Mouse (Mus musculus) cerebral cortex, adult 2 months (tissue): Measurements from ENCODE around the gene Lrrk1.

Experiments
- WGBS: fragments of 180-500 bp; shearing (Covaris S2); methylation state at CpG from one replicate; pipeline ENCODE4 v1.1.7; 2018; 5-methylcytosine and 5-hydroxymethylcytosine counted together

Gene Lrrk1

DNA sequence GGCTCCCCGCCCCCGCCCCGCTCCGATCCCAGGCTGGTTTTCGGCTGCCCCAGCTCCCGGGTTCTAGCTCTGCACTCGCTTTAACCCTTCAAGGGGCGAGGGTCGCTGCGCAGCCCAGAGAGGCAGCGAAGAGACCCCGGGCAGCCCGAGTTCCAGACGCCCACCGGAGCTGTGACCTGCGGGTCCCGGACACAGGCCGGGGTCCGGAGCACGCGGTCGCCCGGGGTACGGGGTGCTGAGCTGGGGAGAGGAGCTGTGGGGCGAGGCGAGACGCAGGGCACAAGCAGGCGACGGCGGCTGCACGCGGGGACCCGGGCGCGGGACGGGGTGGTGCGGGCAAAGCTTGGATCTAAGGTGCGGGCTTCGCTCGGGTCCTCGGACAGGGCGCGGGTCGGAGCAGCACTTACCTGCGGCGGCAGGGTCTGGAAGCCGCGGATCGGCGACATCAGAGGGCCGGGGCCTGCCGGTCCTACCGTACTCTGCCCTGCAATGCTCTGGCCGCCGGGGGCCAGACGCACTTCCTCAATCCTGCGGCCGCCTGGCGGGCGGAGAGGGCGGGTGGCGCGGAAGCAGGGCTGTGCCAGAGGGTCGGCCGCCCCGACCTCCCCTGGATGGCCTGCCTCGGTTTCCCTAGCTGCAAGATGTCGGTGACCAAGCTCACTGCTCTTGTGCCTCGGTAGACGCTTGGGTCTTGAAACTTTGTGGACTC, at the start of gene Lrrk1:
Gene Lrrk1 (minus strand): TSS at position 538 of the 709 bp plus-strand sequence.
- under 1% methylated on average over 70 of the region's 70 CpGs for WGBS

GRCm38 (mm10) chr7:66434453-66434935, 46.3 kb upstream of the Lrrk1 start:
- 37% methylated on average over 10 of the region's 10 CpGs for WGBS

DNA sequence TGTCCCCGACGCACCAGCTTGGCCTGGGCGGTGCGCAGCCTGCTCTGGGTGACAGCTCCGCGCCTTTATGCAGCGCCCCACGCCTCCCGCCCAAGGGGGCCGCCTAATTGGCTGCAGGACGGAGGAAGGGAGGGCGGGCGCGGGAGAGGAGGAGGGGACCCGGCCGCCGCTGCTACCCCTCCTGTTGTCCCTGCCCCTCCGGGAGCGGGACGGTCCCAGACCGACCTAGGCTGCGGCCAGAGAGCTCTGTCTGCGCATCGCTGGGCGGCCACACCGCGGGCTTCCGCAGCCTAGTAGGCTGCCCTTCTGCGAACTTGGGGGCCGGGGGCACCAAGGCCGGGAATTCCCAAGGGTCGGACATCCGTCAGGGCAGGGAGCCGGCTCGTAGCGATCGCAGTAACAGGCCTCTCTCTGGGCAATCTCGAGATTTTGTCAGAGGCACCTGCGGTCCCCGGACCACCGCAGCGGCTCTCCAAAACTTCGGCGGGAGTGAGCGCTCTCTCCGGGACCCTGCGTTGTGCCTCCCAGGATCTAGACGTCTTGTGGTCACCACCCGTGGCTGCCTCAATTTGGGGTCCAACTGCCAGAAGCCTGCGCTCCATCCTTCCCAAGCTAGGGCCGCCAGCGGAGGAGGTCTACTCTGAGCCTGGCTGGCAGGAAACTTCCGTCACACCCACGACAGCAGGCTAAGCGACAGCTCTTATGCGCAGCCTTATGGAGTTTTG, 39.4 kb upstream of the Lrrk1 start, which contains the start of gene Aldh1a3:
Gene Aldh1a3 (minus strand): TSS at position 81 of the 725 bp plus-strand sequence.
- under 1% methylated on average over 53 of the region's 56 CpGs for whole genome bisulfite sequencing

- WGBS, result 3% methylated on average over 23 of the region's 23 CpGs
These were observed 38.9 kb upstream of the Lrrk1 start for GRCm38 (mm10) chr7:66427053-66427436.

GRCm38 (mm10) chr7:66421903-66422302, 33.8 kb upstream of the Lrrk1 start:
- WGBS, result 82% methylated on average over 8 of the region's 8 CpGs

DNA sequence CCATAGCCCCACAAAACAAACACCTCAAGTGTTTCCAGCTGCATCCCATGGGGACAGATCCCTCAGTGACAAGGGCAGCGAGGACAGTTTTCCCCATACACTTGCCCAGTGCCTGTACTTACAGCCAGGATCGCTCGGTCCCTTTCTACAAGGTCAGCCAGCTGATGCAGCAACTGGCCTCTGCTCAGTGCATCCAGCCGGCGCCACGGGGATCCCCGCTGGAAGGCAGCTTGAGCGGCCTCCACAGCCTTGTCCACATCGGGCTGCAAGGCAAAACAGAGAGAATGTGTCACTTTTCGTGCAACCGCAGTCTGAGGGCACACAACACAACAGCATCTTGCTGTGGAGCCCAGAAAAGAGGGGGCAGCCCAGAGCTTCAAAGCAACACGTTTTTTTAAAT, 30.8 kb upstream of the Lrrk1 start:
- WGBS, result 66% methylated on average over 12 of the region's 12 CpGs

DNA sequence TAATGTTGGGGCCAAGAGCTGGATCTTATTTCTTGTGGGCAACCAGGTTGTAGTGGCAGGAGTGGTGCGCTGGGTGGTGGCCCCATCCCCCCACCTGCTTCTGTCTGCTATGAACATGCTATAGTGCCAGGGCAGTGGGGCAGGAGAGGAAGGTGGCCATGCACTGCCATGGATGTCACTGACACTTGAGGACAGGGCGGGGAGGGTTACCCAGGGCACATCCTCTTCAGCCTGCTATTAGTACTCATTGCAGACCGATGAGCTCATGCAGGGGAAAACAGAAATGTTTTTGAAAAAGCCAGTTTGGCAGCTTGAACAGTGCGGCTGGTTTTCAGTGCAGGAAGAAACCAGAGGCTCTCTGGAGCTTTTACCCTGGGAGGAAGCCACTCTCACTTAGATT, 28.7 kb upstream of the Lrrk1 start:
- 76% methylated on average over 4 of the region's 4 CpGs for WGBS

DNA sequence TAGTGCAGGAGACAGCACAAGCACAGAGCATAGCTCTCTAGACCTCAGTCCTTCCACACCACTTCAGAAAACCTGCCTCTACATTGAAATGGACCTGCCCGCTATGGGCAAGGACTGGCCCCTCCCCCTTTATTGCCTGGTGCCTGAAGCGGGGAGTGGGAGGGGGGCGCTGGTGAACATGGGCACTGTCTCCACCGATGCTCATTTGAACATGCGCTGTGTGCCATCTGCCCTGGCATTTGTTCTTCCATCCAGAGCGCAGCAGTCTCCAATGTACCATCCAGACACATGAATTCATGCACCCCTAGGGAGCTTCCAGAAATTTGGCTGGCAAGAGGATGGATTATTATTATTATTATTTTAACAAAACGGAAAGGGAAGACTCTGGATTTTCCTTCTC, 24.9 kb upstream of the Lrrk1 start:
- WGBS, result 68% methylated on average over 7 of the region's 7 CpGs

DNA sequence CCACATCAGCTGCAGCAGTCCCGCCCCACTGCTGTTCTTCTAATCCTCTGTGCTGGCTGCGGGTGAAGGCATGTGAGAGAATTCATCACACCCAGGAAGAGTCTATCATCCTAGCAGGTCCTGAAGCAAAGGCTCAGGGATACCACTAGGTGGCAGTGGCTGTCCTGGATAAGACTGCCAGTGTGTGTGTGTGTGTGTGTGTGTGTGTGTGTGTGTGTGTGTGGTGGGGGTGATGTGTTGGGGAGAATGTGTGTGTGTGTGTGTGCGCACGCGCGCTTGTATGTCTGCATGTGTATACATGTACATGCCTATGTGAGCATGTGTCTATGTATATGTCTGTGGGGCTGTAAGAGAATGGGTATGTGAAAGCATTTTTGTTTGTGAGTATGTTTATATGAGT, 21.3 kb upstream of the Lrrk1 start:
- 70% methylated on average over 6 of the region's 6 CpGs for WGBS

DNA sequence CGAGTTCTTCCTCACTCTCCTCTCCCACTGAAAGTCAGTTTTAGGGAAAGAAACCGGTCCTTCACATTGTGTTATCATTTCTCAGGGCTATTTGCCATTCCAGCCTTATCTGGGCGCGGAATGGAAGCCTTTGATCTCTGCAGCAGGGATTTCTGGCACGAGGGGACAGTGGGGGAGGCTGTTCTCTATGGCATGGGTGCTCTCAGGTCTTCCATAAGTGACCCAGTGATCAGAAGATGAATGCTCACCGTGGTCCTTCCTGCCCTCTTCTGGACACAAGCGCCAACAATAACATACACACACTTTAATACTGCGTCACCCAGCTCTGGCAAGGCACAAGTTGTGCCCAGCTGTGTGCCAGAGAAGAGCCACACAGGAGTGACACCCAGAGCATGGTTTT, 18.8 kb upstream of the Lrrk1 start:
- WGBS, result 84% methylated on average over 8 of the region's 8 CpGs

DNA sequence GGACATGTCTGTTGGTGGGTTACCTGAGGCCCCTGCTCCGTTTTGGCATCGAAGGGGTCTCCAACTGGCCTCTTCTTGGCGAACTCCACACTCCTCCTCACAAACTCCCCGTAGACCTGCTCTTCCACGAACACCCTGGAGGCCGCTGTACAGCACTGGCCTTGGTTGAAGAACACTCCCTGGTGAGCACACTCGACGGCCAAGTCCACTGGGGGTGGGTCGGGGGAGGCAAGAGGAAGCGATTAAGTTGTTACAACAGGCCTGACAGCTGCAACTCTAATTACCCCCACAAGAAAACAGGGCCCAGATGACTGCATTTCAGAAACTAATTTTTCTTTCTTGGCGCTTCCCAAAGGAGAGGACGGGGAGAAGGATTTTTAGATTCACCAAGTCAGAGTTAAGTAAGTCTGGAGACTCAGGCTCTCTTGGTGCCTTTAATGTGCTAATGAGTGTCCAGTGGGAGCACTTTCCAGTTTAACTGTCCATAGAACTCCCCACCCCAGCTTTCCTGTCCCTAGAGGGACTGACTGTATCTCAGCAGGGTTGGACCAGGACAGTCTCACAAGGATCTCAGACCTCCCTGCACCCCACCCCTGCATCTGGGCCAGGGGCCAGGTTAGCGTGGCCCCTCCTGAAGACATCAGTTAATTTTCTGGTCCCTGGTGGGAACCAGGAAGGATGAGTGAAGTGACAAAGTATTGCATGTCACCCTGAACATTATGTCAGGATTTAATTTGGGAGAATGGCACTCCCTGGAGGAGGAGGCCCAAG, 18.0 kb upstream of the Lrrk1 start:
- WGBS, result 68% methylated on average over 13 of the region's 13 CpGs

DNA sequence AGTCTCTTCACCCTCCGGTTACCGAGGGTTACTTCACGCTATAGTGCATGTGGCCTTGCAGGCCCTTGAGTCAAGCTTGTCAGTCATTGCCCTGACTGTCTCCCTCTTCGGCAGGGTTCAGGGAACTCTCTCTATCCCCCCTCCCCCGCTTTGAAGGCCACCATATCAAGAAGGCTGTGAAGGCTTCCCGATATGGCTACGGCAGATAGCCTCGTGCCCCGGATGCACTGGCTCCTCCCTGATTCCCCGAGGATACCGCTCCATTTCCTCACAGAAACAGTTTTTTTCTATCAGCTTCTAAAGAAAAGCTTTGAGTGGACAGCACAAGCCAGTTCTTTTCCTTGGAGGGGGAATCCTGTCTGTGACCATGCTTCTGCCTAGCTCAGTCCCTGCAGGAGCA, 17.4 kb upstream of the Lrrk1 start:
- 77% methylated on average over 11 of the region's 11 CpGs for WGBS

DNA sequence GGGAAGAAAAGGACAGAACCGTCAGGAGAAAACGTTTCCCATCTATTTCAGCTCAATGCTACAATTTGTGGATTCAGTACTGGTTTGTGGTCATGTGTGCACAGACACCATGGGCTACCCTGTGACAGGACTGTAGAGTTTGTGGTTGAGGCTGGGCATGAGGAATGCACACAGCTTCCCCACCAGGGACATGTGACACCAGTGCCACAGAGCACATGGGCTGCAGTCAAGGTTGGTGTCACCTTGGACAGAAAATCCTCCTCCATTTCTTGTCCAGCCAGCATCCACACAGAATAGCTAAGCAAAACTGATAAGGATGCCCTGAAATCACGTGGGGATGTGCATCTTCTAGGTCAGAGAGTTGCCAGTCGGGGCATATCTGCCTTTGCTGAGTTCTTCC, 16.7 kb upstream of the Lrrk1 start:
- 85% methylated on average over 4 of the region's 4 CpGs for WGBS

DNA sequence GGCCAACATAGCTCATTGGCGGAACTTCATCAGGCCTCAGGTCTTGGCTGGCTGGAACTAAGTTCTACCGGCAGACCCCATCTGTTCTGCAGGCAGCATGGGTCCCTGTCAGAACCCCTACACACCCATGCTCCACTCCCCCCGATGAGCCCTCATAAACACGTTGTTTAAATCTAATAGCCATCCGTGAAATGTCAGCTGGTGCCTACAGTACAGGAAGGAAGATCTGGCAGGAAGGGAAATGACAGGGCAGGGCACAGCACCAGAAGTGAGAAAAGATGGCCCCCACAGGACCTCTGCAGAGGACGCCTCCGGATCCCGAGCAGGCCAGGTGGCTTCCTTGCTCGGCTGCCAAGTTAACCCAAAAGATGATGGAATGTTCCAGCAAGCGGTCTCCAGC, 16.0 kb upstream of the Lrrk1 start:
- WGBS, result 79% methylated on average over 10 of the region's 10 CpGs

GRCm38 (mm10) chr7:66402876-66403275, 14.7 kb upstream of the Lrrk1 start:
- 91% methylated on average over 5 of the region's 5 CpGs for WGBS

DNA sequence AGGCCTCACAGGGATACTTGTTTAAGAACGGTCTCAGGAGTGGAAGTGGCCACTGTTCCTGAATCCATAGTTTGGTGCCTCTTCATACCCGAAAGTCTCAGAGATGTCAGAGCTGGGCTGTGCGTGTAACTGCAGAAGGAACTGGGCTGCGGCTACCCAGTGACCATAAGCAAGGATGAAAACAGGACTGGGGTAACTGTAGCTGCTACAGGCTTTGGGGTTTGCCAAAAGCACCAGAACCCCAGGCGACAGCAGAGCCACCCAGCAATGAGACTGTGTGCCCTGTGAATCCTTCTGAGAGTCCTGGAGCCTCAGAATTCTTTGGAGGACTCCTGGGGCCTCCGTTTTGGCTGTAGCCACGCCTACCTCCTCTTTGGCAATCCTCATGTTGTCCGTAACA, 13.5 kb upstream of the Lrrk1 start:
- WGBS, result 79% methylated on average over 8 of the region's 8 CpGs

GRCm38 (mm10) chr7:66397288-66397687, 9.1 kb upstream of the Lrrk1 start:
- WGBS, result 90% methylated on average over 3 of the region's 3 CpGs

DNA sequence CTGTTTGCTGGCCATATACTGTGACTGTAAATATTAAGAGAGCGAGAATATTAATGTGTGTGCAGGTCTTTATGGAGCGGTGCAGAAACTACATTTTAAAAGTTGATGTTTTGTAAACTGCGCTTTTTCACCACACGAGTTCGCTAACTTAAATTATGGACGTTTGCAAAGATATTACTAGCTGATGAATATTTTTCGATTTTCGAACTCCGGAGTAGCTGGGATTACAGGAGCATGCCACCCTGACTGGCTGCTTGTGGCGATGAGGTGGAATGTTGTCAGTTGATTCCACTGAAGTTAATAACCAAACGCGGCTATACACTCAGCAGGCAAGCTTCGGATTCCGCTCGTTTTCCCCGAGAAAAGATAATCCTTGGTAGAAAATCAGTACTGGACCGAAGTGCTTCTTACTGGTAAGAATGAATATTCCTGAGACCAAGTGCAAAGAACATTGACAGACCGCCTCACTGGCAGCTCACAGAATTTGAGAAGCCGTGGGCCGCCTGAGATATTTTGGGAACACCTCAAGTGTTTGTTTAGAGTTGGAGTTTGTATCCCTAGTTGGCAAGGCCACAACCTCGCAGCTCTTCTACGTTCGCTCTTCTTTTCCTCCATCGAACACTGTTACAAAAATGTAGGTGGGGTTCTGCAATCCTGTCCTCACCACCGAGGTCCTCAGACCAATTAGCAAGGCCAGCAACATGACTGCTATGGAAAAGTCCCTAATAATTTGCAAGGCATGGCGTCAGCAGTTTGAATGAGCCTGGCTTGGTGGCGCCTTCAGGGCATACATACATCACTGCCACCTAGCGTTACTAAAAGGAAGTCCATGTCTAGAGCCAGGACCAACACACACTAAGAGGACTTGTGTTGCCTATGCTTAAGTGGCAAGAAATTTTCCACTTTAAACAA, 727 bp upstream of the Lrrk1 start:
- 11% methylated on average over 28 of the region's 28 CpGs for WGBS

GRCm38 (mm10) chr7:66387419-66387812, 734 bp downstream of the Lrrk1 start:
- 22% methylated on average over 13 of the region's 13 CpGs for WGBS

GRCm38 (mm10) chr7:66386411-66386810, 1.7 kb downstream of the Lrrk1 start:
- 96% methylated on average over 6 of the region's 6 CpGs for WGBS

- 93% methylated on average over 12 of the region's 12 CpGs for WGBS
These were observed 2.3 kb downstream of the Lrrk1 start for GRCm38 (mm10) chr7:66385826-66386225.
